Mouse (Mus musculus) right cerebral cortex, postnatal 14 days (tissue): ENCODE measurements around the gene Zfr.
"Not testable (repeated sequence)": the region's sequence is repeated elsewhere in the genome, so short reads cannot be mapped to it uniquely, and the experiment has no call there.

ENCODE experiments used
- DNase-seq: peaks from one replicate; pipeline ENCODE4 v3.0.0; 2022

The Zfr gene

DNA sequence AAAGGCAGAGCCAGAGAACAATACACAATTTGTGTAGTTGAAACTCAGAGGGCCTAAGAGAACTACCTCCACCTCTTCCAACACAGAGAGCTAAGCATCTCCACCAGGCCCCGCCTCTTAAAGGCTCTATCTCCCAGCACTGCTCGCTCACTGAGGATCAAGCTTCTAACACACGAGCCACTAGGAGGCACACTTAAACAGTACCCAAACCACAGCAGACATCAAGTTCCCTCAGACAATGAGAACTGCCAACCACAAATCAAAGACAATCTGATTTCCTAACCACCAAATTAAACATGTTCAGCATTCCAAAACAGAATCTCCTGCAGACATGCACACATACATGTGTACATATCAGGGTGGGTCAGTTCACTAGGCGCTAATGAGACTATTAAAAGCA is 9.4 kb upstream of the Zfr start:
- DNase-seq, result no peak

DNA sequence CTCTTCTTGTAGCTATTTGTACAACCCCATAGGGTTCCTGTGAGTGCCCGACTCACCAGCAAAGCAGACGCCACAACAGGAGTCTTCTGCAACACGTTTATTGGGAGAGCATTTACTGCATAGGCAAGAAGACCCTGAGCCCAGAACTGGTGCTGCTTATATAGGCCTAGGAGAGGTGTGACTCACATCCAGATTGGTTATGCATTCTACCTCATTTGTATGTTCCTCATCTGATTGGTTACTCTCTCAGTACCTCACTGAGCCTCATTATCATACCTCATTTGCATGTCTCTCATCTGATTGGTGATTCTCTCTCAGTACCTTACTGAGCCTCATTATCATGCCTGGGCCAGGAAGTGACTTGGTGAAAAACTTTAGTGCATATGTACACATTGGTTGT is 8.7 kb upstream of the Zfr start:
- not testable (repeated sequence) for DNase-seq

GRCm38 (mm10) chr15:12111232-12111631 is 6.4 kb upstream of the Zfr start:
- DNase-seq, result no peak

GRCm38 (mm10) chr15:12113411-12113810 is 4.2 kb upstream of the Zfr start:
- DNase-seq, result no peak

- no peak for DNase-seq
Measured at GRCm38 (mm10) chr15:12114546-12114945, 3.1 kb upstream of the Zfr start.

DNA sequence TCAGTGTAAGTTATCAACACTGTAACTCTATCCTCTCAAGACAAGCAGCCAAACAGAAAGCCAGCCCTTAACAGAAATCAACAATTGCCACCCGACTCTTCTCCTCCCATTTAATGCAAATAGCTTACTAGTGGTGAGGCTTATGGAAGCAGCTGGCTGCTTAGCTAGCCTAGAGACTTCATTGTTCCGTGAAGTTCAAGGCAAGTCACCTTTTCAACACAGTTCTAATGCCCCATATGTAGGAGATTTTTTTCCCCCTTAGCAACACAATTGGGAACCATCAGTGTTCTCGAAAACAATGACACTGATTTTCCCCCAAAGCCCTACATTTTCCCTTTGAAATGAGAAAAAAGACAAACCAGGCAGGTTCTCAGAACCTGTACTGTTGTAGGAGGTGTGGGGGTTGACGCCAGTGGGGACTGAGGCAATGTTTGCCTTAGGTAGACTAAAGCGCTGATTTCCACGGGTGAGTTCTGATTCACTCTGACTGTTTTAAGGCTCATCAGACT is 1.9 kb upstream of the Zfr start:
- no peak for DNase-seq

- DNase-seq, result peak; percentile 51
Measured at GRCm38 (mm10) chr15:12118093-12118431, 431 bp downstream of the Zfr start.

DNA sequence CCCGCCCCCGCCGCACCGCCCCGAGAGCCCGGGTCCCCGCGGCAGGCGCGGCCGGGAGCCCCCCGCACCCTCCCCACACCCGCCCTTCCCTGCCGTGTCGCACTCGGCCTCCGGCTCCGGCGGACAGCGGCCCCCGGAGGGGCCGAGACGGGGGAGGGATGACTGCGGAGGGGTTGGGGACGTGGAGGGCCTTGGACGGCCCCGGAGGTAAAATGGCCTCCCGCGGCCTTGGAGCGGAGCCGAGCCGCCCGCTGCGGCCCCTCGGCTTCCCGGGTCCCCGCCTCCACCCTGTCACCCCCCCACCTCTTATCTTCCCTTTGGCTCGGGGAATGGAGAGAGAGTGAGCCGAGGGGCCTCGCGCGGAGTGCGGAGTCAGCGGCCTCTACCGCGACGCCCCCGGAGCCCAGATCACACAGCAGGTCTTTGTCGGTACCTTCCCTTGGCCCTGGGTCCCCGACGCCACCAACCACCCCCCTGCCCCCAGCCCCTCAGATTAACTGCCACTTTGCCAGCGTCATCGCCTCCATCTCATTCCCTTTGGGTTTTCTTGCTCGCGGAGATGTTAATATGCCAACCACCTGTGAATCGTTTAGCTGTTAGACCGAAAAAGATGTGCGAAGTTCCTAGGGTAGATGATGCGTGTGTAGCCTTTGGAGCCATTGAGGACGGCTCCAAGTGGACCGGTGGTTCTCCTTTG is 949 bp downstream of the Zfr start:
- peak; percentile 44 for DNase-seq

DNA sequence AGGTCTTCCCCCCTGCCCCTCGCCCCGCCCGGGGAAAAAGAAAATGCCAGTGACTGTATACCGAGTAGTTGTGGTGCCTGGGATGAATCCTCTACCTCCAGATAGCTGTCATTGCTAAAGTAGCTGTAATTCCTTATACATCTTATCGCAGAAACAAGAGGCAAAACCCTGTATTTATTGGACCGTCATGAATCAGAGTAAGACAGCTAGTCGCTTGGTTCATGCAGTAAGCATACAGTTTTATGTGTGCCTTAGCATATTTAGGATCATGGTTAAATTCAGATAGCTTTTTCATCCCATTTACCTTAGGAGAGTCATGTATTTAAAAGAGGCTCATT is 1.5 kb downstream of the Zfr start:
- DNase-seq, result no peak

- DNase-seq, result no peak
Measured at GRCm38 (mm10) chr15:12124913-12125312, 7.3 kb downstream of the Zfr start.

DNA sequence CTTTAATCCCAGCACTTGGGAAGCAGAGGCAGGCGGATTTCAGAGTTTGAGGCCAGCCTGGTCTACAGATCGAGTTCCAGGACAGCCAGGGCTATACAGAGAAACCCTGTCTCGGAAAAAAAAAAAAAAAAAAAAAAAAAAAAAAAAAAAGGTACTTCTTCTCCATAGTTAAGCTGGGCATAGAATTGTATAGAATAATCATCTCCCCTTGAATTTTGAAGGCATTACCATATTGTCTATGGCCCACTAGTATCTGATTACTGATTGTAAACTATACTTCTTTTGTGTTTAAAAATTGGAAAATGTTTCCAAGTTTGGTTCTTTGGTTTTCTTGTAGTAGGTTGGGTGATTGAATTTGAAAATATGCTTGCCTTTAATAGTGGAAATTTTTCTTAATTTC is 13.2 kb downstream of the Zfr start:
- DNase-seq, result not testable (repeated sequence)

DNA sequence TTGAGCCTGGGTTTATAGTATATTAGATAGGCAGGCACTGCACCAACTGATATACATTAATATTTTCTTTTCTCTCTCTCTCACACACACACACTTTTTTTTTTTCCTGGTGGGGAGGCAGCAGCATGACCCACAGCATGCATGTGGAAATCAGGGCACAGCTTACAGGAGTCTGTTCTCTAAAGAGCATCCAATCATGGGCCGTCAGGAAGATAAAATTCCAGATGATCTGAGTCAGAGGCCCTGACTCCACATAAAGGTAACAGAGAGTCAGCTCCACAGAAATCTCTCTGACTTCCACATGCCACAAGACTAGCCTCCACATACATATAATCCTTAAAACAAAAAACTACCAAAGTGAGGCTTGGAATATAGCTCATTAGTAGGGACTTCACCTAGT is 16.9 kb downstream of the Zfr start:
- no peak for DNase-seq

- no peak for DNase-seq
Measured at GRCm38 (mm10) chr15:12135368-12135767, 17.7 kb downstream of the Zfr start.

DNA sequence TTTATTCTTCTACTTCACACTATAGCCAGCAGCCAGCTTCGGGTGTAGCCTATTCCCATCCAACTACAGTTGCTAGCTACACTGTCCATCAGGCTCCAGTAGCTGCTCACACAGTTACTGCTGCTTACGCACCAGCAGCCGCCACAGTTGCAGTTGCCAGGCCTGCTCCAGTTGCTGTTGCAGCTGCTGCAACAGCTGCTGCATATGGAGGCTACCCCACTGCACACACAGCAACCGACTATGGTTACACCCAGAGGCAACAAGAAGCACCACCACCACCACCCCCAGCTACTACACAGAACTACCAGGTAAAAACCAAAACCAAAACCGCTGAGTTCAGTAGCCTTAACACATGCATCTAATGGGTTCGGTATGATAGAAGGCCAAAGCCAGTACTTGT is 18.7 kb downstream of the Zfr start:
- no peak for DNase-seq

- no peak for DNase-seq
Measured at GRCm38 (mm10) chr15:12140985-12141729, 23.5 kb downstream of the Zfr start.

DNA sequence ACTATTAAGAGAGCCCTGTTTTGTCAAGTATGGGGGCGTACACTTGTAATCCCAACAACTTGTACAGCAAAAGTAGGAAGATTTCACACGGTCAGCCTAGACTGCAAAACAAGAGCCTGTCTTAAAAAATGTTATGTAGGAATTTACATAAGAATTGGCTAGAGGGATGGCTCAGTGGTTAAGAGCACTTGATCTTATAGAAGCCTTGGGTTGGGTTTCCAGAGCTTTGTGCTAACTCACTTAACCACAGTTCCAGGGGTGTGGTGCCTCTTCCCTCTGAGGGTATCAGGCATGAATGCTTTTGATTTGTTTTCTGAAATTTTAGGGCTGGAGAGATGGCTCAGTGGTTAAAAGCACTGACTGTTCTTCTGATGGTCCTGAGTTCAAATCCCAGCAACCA is 29.8 kb downstream of the Zfr start:
- DNase-seq, result no peak

DNA sequence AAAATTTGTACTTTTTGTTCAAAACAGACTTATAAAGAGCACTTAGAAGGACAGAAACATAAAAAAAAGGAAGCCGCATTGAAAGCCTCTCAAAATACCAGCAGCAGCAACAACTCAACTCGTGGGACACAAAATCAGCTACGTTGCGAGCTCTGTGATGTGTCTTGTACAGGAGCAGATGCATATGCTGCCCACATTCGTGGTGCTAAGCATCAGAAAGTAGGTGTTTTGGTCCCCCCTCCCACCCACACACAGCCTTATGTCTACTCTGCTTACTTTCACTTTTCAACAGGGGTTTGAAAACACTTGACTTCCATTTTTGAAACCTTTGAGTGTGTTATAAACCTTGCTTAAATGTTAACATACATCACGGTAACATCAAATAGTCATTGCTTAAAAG is 31.9 kb downstream of the Zfr start:
- DNase-seq, result peak; percentile 10

- peak; percentile 14 for DNase-seq
Measured at GRCm38 (mm10) chr15:12153747-12154146, 36.1 kb downstream of the Zfr start.

GRCm38 (mm10) chr15:12178126-12178525 is 60.5 kb downstream of the Zfr start:
- no peak for DNase-seq

DNA sequence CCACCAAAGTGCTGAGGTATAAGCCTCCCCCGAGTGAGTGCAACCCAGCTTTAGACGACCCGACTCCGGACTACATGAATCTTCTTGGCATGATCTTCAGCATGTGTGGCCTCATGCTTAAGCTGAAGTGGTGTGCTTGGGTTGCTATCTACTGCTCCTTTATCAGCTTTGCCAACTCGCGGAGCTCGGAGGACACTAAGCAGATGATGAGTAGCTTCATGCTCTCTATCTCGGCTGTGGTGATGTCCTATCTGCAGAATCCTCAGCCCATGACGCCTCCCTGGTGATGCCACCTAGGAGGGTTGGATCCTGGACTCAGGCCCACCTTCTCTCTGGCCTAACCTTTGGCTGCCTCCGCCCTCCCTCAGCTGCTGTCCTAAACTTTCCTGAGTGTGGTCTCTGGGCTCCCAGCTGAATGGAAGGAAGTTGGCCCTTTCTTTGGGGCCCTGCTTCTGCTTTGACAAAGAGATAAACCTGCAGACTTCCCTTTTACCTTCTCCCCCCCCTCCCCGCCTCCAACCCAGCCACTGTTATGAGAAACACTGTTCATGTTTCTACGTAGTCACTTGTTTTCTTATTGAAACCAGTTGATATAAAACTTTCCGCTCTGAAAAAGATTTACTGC is 63.7 kb downstream of the Zfr start:
- not testable (repeated sequence) for DNase-seq

- no peak for DNase-seq
Measured at GRCm38 (mm10) chr15:12193880-12194816, 76.5 kb downstream of the Zfr start.

DNA sequence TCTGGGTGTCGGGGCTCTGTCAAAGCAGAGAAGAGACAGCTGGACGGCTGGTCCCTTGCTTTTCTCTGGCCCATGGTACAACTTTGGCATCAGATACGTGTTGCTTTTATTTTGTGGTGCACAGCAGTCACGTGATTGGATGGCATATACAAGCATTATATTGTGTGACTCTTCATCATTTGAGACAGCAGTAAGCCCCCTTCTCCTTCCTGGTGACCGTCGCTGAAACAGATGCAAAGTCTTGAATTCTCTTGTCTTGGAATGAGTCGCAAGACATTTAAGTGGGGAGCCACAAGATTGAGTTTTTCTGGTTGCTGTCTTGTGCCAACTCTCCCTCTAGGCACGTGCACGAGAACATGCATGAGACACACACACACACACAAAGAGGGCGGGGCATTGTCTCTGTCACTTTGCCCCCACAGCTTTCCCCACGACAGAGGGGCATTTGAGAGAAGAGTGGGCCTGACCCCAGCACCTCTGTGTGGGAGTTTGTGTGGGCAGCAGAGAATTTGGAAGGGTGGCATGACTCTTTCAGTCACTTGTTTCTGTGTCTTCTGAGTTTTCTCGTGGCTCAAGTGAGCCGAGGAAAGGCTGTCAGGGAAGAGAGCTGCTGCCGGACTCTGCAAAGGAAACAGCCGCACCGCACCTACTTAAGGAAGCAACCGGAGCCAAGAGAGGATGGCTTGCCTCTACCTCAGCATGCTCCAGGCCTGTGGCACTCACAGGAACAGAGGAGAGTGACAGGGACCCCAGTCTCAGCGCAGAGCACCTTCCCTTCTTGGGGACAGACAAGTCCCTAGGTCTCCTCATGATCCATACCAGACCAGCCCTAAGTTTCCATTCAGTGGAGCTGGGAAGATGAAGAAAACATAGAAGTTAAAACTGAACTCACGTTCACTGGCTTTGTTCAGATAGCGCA is 77.4 kb downstream of the Zfr start:
- no peak for DNase-seq
